Mouse (Mus musculus): ENCODE measurements at regions not wholly inside any gene's neighbourhood (a gene's known extent, or its start where the extent isn't known, plus 50 kb on each side); places are given as distances from the start of the nearest gene placed in this dataset.
"Not testable (repeated sequence)": the region's sequence is repeated elsewhere in the genome, so short reads cannot be mapped to it uniquely, and the experiment has no call there.

DNA sequence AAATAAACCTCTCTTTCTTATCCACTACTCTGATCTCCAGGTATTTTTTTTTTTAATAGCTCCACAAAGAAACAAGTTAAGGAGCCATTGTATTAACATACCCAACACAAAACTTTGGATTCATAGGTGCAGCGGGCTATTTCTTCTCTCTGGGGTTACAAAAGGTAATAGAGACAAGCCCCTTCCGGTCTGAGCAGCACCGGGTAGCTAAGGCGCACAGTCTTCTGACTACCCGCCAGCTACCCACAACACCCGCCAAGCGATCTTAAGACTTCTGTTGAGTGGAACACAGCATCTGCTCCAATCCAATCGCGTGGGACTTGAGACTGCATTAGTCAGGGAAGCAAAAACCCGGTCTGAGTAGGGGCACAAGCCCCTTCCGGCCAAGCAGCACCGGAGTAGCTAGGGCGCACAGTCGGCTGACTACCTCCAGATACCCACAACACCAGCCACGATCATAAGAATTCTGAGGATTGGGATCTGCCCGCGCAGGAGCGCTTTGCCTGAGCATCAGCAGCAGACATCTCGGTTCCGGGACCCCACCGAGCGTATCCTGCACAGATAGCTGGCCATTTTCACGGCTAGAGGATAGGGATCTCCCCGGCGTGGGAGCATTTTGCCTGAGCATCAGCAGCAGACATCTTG is 2463.9 kb downstream of the Gm37988 start:
- in situ Hi-C loops (cut with MboI, MseI) = not testable (repeated sequence)

- in situ Hi-C loops (cut with MboI, MseI) = not testable (repeated sequence)
These were observed 2491.4 kb downstream of the Gm37988 start for GRCm38 (mm10) chr1:7298921-7299685.

- in situ Hi-C loops (cut with MboI, MseI) = loop anchor here (5.0 kb wide), 1 partner anchor 48 kb away; no protein-coding TSS in a partner anchor
These were observed 2501.4 kb downstream of the Gm37988 start for GRCm38 (mm10) chr1:7308952-7309617.

- in situ Hi-C loops (cut with MboI, MseI) = not testable (repeated sequence)
These were observed 2504.7 kb downstream of the Gm37988 start for GRCm38 (mm10) chr1:7312401-7312800.

- in situ Hi-C loops (cut with MboI, MseI) = no loop called here
These were observed 2505.8 kb downstream of the Gm37988 start for GRCm38 (mm10) chr1:7313468-7313867.

- in situ Hi-C loops (cut with MboI, MseI) = no loop called here
These were observed 2511.2 kb downstream of the Gm37988 start for GRCm38 (mm10) chr1:7318850-7319249.

DNA sequence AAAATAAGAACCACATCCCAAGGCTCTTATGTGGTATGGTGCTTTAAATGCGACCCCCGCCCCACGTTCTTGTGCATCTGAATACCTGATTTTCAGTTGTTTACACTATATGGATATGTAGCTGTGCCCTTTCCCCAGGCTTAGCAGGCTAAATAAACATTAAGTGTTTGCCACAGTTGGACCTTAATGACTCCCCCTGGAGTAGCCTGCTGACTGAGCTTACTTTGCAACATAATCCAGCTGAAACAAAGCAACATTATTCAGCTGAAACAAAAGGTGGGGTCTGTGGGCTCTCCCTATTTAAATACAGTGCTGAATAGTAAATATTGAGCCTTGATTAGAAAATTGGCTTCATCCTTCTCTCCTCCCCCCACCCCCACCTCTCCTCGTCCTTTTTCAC is 2511.6 kb downstream of the Gm37988 start:
- in situ Hi-C loops (cut with MboI, MseI) = no loop called here

Data from T-helper 1 cell (primary cell).